ENCODE assay signal across 29 mouse cellular contexts in genomic region chr11:10071881-10072280, GRCm38 (mm10).
DNase-seq lines count a peak whose midpoint lies in the region; ATAC-seq lines count a peak whose summit lies in the region.
"Had no signal": no experiment of that assay in that cellular context is flagged by ENCODE, and none has a peak within 500 bp of the region (broad histone marks: within the 10 kb centered on the region; RNA-seq: fewer than 3 reads in every experiment).

No protein-coding gene starts in this region.

- H3K4me3 ChIP-seq in embryonic facial prominence, embryonic 14.5 days (ENCODE audit: low read depth, low read length) = no peak overlapping the region
- H3K4me3 ChIP-seq in embryonic facial prominence, embryonic 10.5 days = no peak overlapping the region
- H3K4me3 ChIP-seq: embryonic facial prominence, embryonic 12.5 days; embryonic facial prominence, embryonic 15.5 days; erythroblast, embryonic 14.5 days; forebrain, embryonic 10.5 days; forebrain, embryonic 12.5 days had no signal

- H3K9ac ChIP-seq in embryonic facial prominence, embryonic 14.5 days (ENCODE audit: low read depth, low read length) = no peak overlapping the region
- H3K9ac ChIP-seq: embryonic facial prominence, embryonic 12.5 days; embryonic facial prominence, embryonic 15.5 days; forebrain, embryonic 12.5 days had no signal

- peak; percentile 46 for DNase-seq in embryonic facial prominence, embryonic 14.5 days (ENCODE audit: low spot score)
- no peak for DNase-seq in embryonic facial prominence, embryonic 10.5 days (ENCODE audit: low spot score)
- DNase-seq in retina, embryonic 14.5 days (ENCODE audit: low spot score) = peak; percentile 10
- DNase-seq in retina, postnatal 1 day = no peak
- peak; percentile 64 for DNase-seq in Muller cell, postnatal 12 days (ENCODE audit: inconsistent ontology term)
- peak; percentile 2 for DNase-seq in mesoderm, embryonic 11.5 days (ENCODE audit: low read depth, low spot score)
- no peak for DNase-seq in cerebellum, postnatal 14 days
- DNase-seq in lung, postnatal 4 days = no peak
- DNase-seq: adrenal gland, postnatal 14 days; adrenal gland, postnatal 36 days; B cell, adult 2 months; cerebellum, adult 11-12 months; cerebellum, adult 2 months; cerebellum, adult 9-10 months; cerebellum, postnatal 10 days; cerebellum, postnatal 36 days; embryo, embryonic 11 days had no signal

- no peak overlapping the region for H3K27ac ChIP-seq in embryonic facial prominence, embryonic 14.5 days (replicated peaks; ENCODE audit: low read depth, low read length)
- no peak overlapping the region for H3K27ac ChIP-seq in embryonic facial prominence, embryonic 10.5 days (replicated peaks)
- H3K27ac ChIP-seq: embryonic facial prominence, embryonic 12.5 days; embryonic facial prominence, embryonic 15.5 days; forebrain, embryonic 10.5 days; forebrain, embryonic 12.5 days had no signal

- H3K4me2 ChIP-seq in embryonic facial prominence, embryonic 14.5 days (ENCODE audit: low read depth, low read length) = no peak overlapping the region
- H3K4me2 ChIP-seq: embryonic facial prominence, embryonic 12.5 days; embryonic facial prominence, embryonic 15.5 days; forebrain, embryonic 12.5 days had no signal

- no peaks in the 10 kb centered on the region for H3K9me3 ChIP-seq in embryonic facial prominence, embryonic 14.5 days (ENCODE audit: control insufficient read depth, low read length)
- no peaks in the 10 kb centered on the region for H3K9me3 ChIP-seq in embryonic facial prominence, embryonic 10.5 days
- H3K9me3 ChIP-seq: embryonic facial prominence, embryonic 12.5 days; embryonic facial prominence, embryonic 15.5 days; forebrain, embryonic 10.5 days; forebrain, embryonic 12.5 days; G1E had no signal

- no peaks in the 10 kb centered on the region for H3K27me3 ChIP-seq in embryonic facial prominence, embryonic 14.5 days (replicated peaks; ENCODE audit: control insufficient read depth, insufficient read depth, low read length)
- H3K27me3 ChIP-seq in embryonic facial prominence, embryonic 10.5 days (replicated peaks; ENCODE audit: low read depth, poor library complexity, severe bottlenecking) = no peaks in the 10 kb centered on the region
- H3K27me3 ChIP-seq: CH12.LX; embryonic facial prominence, embryonic 12.5 days; embryonic facial prominence, embryonic 15.5 days; forebrain, embryonic 12.5 days; Patski had no signal

- WGBS in embryonic facial prominence, embryonic 14.5 days = 45% methylated on average over 2 of the region's 2 CpGs
- WGBS in embryonic facial prominence, embryonic 10.5 days = 89% methylated on average over 2 of the region's 2 CpGs

- H3K36me3 ChIP-seq in embryonic facial prominence, embryonic 14.5 days (ENCODE audit: control insufficient read depth, insufficient read depth, low read length) = no peaks in the 10 kb centered on the region
- no peaks in the 10 kb centered on the region for H3K36me3 ChIP-seq in embryonic facial prominence, embryonic 10.5 days (replicated peaks)
- H3K36me3 ChIP-seq: embryonic facial prominence, embryonic 12.5 days; embryonic facial prominence, embryonic 15.5 days; forebrain, embryonic 10.5 days; forebrain, embryonic 12.5 days; G1E had no signal

- H3K4me1 ChIP-seq in embryonic facial prominence, embryonic 14.5 days (ENCODE audit: control insufficient read depth, insufficient read depth, low read length) = no peaks in the 10 kb centered on the region
- H3K4me1 ChIP-seq in embryonic facial prominence, embryonic 10.5 days = no peaks in the 10 kb centered on the region
- H3K4me1 ChIP-seq: embryonic facial prominence, embryonic 12.5 days; embryonic facial prominence, embryonic 15.5 days; forebrain, embryonic 10.5 days; forebrain, embryonic 12.5 days had no signal

- ATAC-seq in embryonic facial prominence, embryonic 14.5 days (ENCODE audit: low read depth) = no peak; the same call in 1 of the 2 replicates
- ATAC-seq: activated CD4-positive, CD25-positive, alpha-beta regulatory T cell, adult 4 months; CD4-positive, CD25-positive, alpha-beta regulatory T cell, adult 4 months; forebrain, embryonic 14.5 days; forebrain, embryonic 16.5 days; Patski had no signal

Comparison
In these comparisons a context has a peak if more than half of its experiments do, and no peak if none do; other contexts are left out.
1. DNase-seq: peak in embryonic facial prominence, embryonic 14.5 days (single experiment), retina, embryonic 14.5 days (single experiment), Muller cell, postnatal 12 days (single experiment) and mesoderm, embryonic 11.5 days (single experiment); none in embryonic facial prominence, embryonic 10.5 days (single experiment), retina, postnatal 1 day (single experiment), cerebellum, postnatal 14 days (0 of 2) and lung, postnatal 4 days (0 of 2).